Comparison of ENCODE assay signal across 8 mouse cellular contexts in genomic region chr8:124265798-124266197, GRCm38 (mm10). TPM values are rescaled to one million over a fixed set of nuclear protein-coding genes. Genes with fewer than 3 reads are reported as not detected.
A peak's percentile ranks its signal among the peaks of the same experiment; 100 is the strongest.
DNase-seq lines count a peak whose midpoint lies in the region; ATAC-seq and TF ChIP-seq lines count a peak whose summit lies in the region.

No protein-coding gene starts in this region.

- H3K4me1 ChIP-seq in liver, embryonic 12.5 days = peaks cover 61% of the 10 kb centered on the region
- H3K4me1 ChIP-seq in forebrain, embryonic 14.5 days (ENCODE audit: control insufficient read depth, insufficient read depth, low read length) = peaks cover 15% of the 10 kb centered on the region
- H3K4me1 ChIP-seq in midbrain, postnatal 0 days (ENCODE audit: insufficient read depth, low read length) = peaks cover 5% of the 10 kb centered on the region

- ATAC-seq in frontal cortex, adult (ENCODE audit: low TSS enrichment) = peak; percentile 28; the same call in 1 of the 2 replicates
- ATAC-seq in liver, embryonic 12.5 days = peak; percentile 91
- no peak for ATAC-seq in forebrain, embryonic 14.5 days
- no peak for ATAC-seq in midbrain, postnatal 0 days (ENCODE audit: low FRiP score)

- H3K27me3 ChIP-seq in liver, embryonic 12.5 days (replicated peaks) = no peaks in the 10 kb centered on the region
- no peaks in the 10 kb centered on the region for H3K27me3 ChIP-seq in forebrain, embryonic 14.5 days (replicated peaks; ENCODE audit: control insufficient read depth, insufficient read depth, low read length)
- no peaks in the 10 kb centered on the region for H3K27me3 ChIP-seq in midbrain, postnatal 0 days (ENCODE audit: insufficient read depth, low read length)

- TF ChIP-seq CTCF in midbrain, postnatal 0 days (IDR thresholded peaks at IDR 0.05) = no peak

- no peak overlapping the region for H3K9ac ChIP-seq in liver, embryonic 12.5 days
- H3K9ac ChIP-seq in forebrain, embryonic 14.5 days (ENCODE audit: low read length) = no peak overlapping the region
- H3K9ac ChIP-seq in midbrain, postnatal 0 days (replicated peaks; ENCODE audit: low read length, poor library complexity, severe bottlenecking) = no peak overlapping the region

- WGBS in liver, embryonic 12.5 days (ENCODE audit: insufficient replicate concordance) = 57% methylated on average over 8 of the region's 8 CpGs
- 86% methylated on average over 8 of the region's 8 CpGs for WGBS in forebrain, embryonic 14.5 days
- WGBS in midbrain, postnatal 0 days = 88% methylated on average over 8 of the region's 8 CpGs

- no peak overlapping the region for H3K4me3 ChIP-seq in liver, embryonic 12.5 days
- no peak overlapping the region for H3K4me3 ChIP-seq in forebrain, embryonic 14.5 days (ENCODE audit: low read depth, low read length)
- no peak overlapping the region for H3K4me3 ChIP-seq in midbrain, postnatal 0 days (ENCODE audit: low read depth, low read length)

- H3K27ac ChIP-seq in liver, embryonic 12.5 days = no peak overlapping the region
- no peak overlapping the region for H3K27ac ChIP-seq in forebrain, embryonic 14.5 days (ENCODE audit: low read depth, low read length)
- H3K27ac ChIP-seq in midbrain, postnatal 0 days (ENCODE audit: low read depth, low read length) = no peak overlapping the region

- no peak for DNase-seq in frontal cortex, adult 2 months (ENCODE audit: extremely low spot score in 1 of 2, low spot score in 1 of 2)
- peak; percentile 73 for DNase-seq in CD4-positive helper T cell, adult 2 months (ENCODE audit: low read depth, low spot score)
- peak; percentile 53 for DNase-seq in heart, adult 8-10 months (ENCODE audit: low spot score)
- DNase-seq in forebrain, embryonic 14.5 days (ENCODE audit: low spot score) = no peak
- DNase-seq in midbrain, postnatal 0 days (ENCODE audit: low spot score) = no peak
- no peak for DNase-seq in urinary bladder, postnatal 25 days (ENCODE audit: low spot score)

- H3K36me3 ChIP-seq in liver, embryonic 12.5 days = no peaks in the 10 kb centered on the region
- H3K36me3 ChIP-seq in forebrain, embryonic 14.5 days (ENCODE audit: control insufficient read depth, insufficient read depth, low read length) = no peaks in the 10 kb centered on the region
- H3K36me3 ChIP-seq in midbrain, postnatal 0 days (ENCODE audit: insufficient read depth, low read length) = no peaks in the 10 kb centered on the region

- H3K9me3 ChIP-seq in liver, embryonic 12.5 days (replicated peaks) = no peaks in the 10 kb centered on the region
- no peaks in the 10 kb centered on the region for H3K9me3 ChIP-seq in forebrain, embryonic 14.5 days (replicated peaks; ENCODE audit: control insufficient read depth, low read length)
- H3K9me3 ChIP-seq in midbrain, postnatal 0 days (ENCODE audit: low read length) = no peaks in the 10 kb centered on the region

- H3K4me2 ChIP-seq in liver, embryonic 12.5 days = no peak overlapping the region
- H3K4me2 ChIP-seq in forebrain, embryonic 14.5 days (ENCODE audit: low read length) = no peak overlapping the region
- no peak overlapping the region for H3K4me2 ChIP-seq in midbrain, postnatal 0 days (ENCODE audit: low read depth, low read length, poor library complexity, severe bottlenecking)

RNA-seq across cellular contexts. Expression of gene Galnt2, which starts 34.6 kb away (rescaled TPM):
- polyA plus RNA-seq in frontal cortex, adult 2 months (2012; rRNA removed) = 27.9 and 33.2 TPM in 2 replicates
- total RNA-seq in heart, adult 8-10 months (2022) = 10 to 100 TPM; 32.0 to 40.3 (median 33.8) TPM
- polyA plus RNA-seq in liver, embryonic 12.5 days (2016; fragmentation: Nextera tagmentation; extraction: Ambion mirVana) = 36.6 and 37.5 TPM in 2 replicates
- polyA plus RNA-seq in forebrain, embryonic 14.5 days (2014; fragmentation: Nextera tagmentation; extraction: Ambion mirVana) = 44.3 and 49.9 TPM in 2 replicates
- total RNA-seq in midbrain, postnatal 0 days (2014; rRNA removed) = 51.3 and 80.9 TPM in 2 replicates
- polyA plus RNA-seq in midbrain, postnatal 0 days (2015; fragmentation: Nextera tagmentation; extraction: Ambion mirVana) = 65.4 and 66.4 TPM in 2 replicates

Comparison
In these comparisons a context has a peak if more than half of its experiments do, and no peak if none do; other contexts are left out.
1. ATAC-seq: peak in frontal cortex, adult (single experiment) and liver, embryonic 12.5 days (single experiment); none in forebrain, embryonic 14.5 days (single experiment) and midbrain, postnatal 0 days (single experiment).
2. DNase-seq: peak in CD4-positive helper T cell, adult 2 months (single experiment) and heart, adult 8-10 months (single experiment); none in frontal cortex, adult 2 months (0 of 2), forebrain, embryonic 14.5 days (single experiment), midbrain, postnatal 0 days (single experiment) and urinary bladder, postnatal 25 days (single experiment).